Mouse (Mus musculus) gastrocnemius, postnatal 14 days (tissue): ENCODE measurements around the gene Gm6793. TPM values are rescaled to one million over a fixed set of nuclear protein-coding genes. Genes with fewer than 3 reads are reported as not detected.

ENCODE experiments used
- DNase-seq: peaks from one replicate; pipeline ENCODE4 v3.0.0; 2021; ENCODE audit warnings: mixed read lengths
- intact Hi-C: fragments of 180-260 bp; cut with DNase I; formaldehyde crosslinking; loops from one replicate; pipeline ENCODE4 v1.15.1; 2025; ENCODE audit warnings: low total_unique reads
- total RNA-seq, 2 experiments: library from RNA; stranded (reverse); gene quantifications; 2 replicates each; pipeline ENCODE4 v1.2.3; 2021

The Gm6793 gene
- total RNA-seq, 2 experiments from 2014 or later = not detected

GRCm38 (mm10) chr8:111991278-111991677, 23.6 kb downstream of the Gm6793 start:
- intact Hi-C loops = no loop called here
- DNase-seq = no peak

GRCm38 (mm10) chr8:111989911-111990310, 24.9 kb downstream of the Gm6793 start:
- intact Hi-C loops = loop anchor here (10.0 kb wide), 1 partner anchor 115 kb away; the partner anchor contains the start of gene Tmem170
- peak; percentile 67 for DNase-seq

GRCm38 (mm10) chr8:111984511-111984910, 30.3 kb downstream of the Gm6793 start:
- intact Hi-C loops = loop anchor here (10.0 kb wide), 1 partner anchor 110 kb away; the partner anchor contains the start of gene Tmem170
- DNase-seq = no peak

- intact Hi-C loops = loop anchor here (10.0 kb wide), 1 partner anchor 107 kb away; the partner anchor contains the start of gene Tmem170
- DNase-seq = no peak
Measured at GRCm38 (mm10) chr8:111982116-111982515, 32.7 kb downstream of the Gm6793 start.

GRCm38 (mm10) chr8:111978147-111978546, 36.7 kb downstream of the Gm6793 start:
- DNase-seq = no peak

GRCm38 (mm10) chr8:111976326-111976725, 38.5 kb downstream of the Gm6793 start:
- no peak for DNase-seq
- intact Hi-C loops = no loop called here

More at GRCm38 (mm10) chr8:111978147-111978546, 36.7 kb downstream of the Gm6793 start:
- intact Hi-C loops = no loop called here

GRCm38 (mm10) chr8:111975706-111976105, 39.1 kb downstream of the Gm6793 start:
- intact Hi-C loops = no loop called here
- DNase-seq = no peak

GRCm38 (mm10) chr8:111974138-111974537, 40.7 kb downstream of the Gm6793 start:
- intact Hi-C loops = no loop called here
- DNase-seq = no peak

GRCm38 (mm10) chr8:111968991-111969390, 45.8 kb downstream of the Gm6793 start:
- intact Hi-C loops = no loop called here
- DNase-seq = no peak

GRCm38 (mm10) chr8:111968541-111968940, 46.3 kb downstream of the Gm6793 start:
- intact Hi-C loops = no loop called here
- no peak for DNase-seq

GRCm38 (mm10) chr8:111967246-111967870, 47.5 kb downstream of the Gm6793 start:
- no peak for DNase-seq
- intact Hi-C loops = no loop called here

- intact Hi-C loops = no loop called here
- no peak for DNase-seq
Measured at GRCm38 (mm10) chr8:111964849-111965561, 49.8 kb downstream of the Gm6793 start.

- DNase-seq = no peak
- intact Hi-C loops = no loop called here
Measured at GRCm38 (mm10) chr8:111964351-111964750, 50.5 kb downstream of the Gm6793 start.

GRCm38 (mm10) chr8:111963546-111963945, 51.3 kb downstream of the Gm6793 start:
- intact Hi-C loops = no loop called here
- no peak for DNase-seq

Other genes with a start within 250 kb of the Gm6793 start
- gene Cfdp1, start 160.7 kb downstream of the Gm6793 start, total RNA-seq = 10 to 100 TPM; 21.5 to 30.1 TPM
- gene Tmem170, start 138.3 kb downstream of the Gm6793 start, total RNA-seq = 1 to 10 TPM; 1.6 TPM
- 1 to 10 TPM; 1.6 to 1.7 TPM for gene Chst5, start 104.6 kb downstream of the Gm6793 start, total RNA-seq
- gene Tmem231, start 81.2 kb downstream of the Gm6793 start, total RNA-seq = 1 to 10 TPM; 1.1 to 1.4 TPM
- 10 to 100 TPM; 73.9 to 78.5 TPM for gene Gabarapl2, start 74.3 kb downstream of the Gm6793 start, total RNA-seq
- gene Adat1, start 22.7 kb downstream of the Gm6793 start, total RNA-seq = 1 to 10 TPM; 1.3 TPM
- gene Kars, start 3.7 kb downstream of the Gm6793 start, total RNA-seq = 100 to 1,000 TPM; 100 to 107 TPM
- gene Terf2ip, start 3.6 kb downstream of the Gm6793 start, total RNA-seq = 10 to 100 TPM in 1 of 2 experiments, 1 to 10 TPM in 1; 9.1 to 10.4 TPM